Mouse (Mus musculus) forebrain, embryonic 11.5 days (tissue): ENCODE measurements around the gene Agtr1b. TPM values are rescaled to one million over a fixed set of nuclear protein-coding genes. Genes with fewer than 3 reads are reported as not detected.

Experiments
- polyA plus RNA-seq: library from polyadenylated mRNA; unstranded; fragments of >200 nt; fragmentation: Nextera tagmentation; extraction: Ambion mirVana; gene quantifications from 2 replicates; pipeline ENCODE4 v1.2.1, GENCODE M21; 2014

The Agtr1b gene
- polyA plus RNA-seq, 1 experiment from 2014 or later: 0.15 TPM

Other genes starting within 250 kb of the Agtr1b start
- 36.2 and 37.6 TPM in 2 replicates for gene Gyg, start 211.9 kb downstream of the Agtr1b start, polyA plus RNA-seq
- gene Cpa3, start 125.0 kb downstream of the Agtr1b start, polyA plus RNA-seq: 0.29 TPM in 1 of 2 replicates, not detected in the other
- not detected in 2 replicates for gene Cpb1, start 91.4 kb downstream of the Agtr1b start, polyA plus RNA-seq